Mouse (Mus musculus): Measurements from ENCODE around the gene Cog7. TPM values are rescaled to one million over a fixed set of nuclear protein-coding genes. Genes with fewer than 3 reads are reported as not detected.

Cog7 gene
- polyA plus RNA-seq, 1 experiment from 2014 or later: 13.4 TPM

- no peak for ATAC-seq
- H3K27me3 ChIP-seq (replicated peaks; ENCODE audit: insufficient read depth, low read length): no peaks in the 10 kb centered on the region
- H3K9me3 ChIP-seq (ENCODE audit: low read length): no peaks in the 10 kb centered on the region
- DNase-seq (ENCODE audit: low spot score): no peak
- no peak overlapping the region for H3K4me3 ChIP-seq (ENCODE audit: low read depth, low read length)
- no peak overlapping the region for H3K9ac ChIP-seq (replicated peaks; ENCODE audit: low read depth)
- H3K36me3 ChIP-seq (ENCODE audit: insufficient read depth, low read length): no peaks in the 10 kb centered on the region
- no peak overlapping the region for H3K4me2 ChIP-seq (replicated peaks; ENCODE audit: low read depth, low read length)
- no peaks in the 10 kb centered on the region for H3K4me1 ChIP-seq (ENCODE audit: insufficient read depth, low read depth, low read length)
- no peak overlapping the region for H3K27ac ChIP-seq (ENCODE audit: low read length)
- no peak for TF ChIP-seq CTCF (IDR thresholded peaks at IDR 0.05)
- TF ChIP-seq EP300 (IDR thresholded peaks at IDR 0.05): no peak
- whole genome bisulfite sequencing: 44% methylated on average over 6 of the region's 6 CpGs
Observed at GRCm38 (mm10) chr7:121842234-121842633, 139.3 kb downstream of the Cog7 start.

GRCm38 (mm10) chr7:121840810-121841209, 140.7 kb downstream of the Cog7 start:
- no peaks in the 10 kb centered on the region for H3K27me3 ChIP-seq (replicated peaks; ENCODE audit: insufficient read depth, low read length)
- no peak for TF ChIP-seq CTCF (IDR thresholded peaks at IDR 0.05)
- no peak for TF ChIP-seq EP300 (IDR thresholded peaks at IDR 0.05)
- no peak for DNase-seq (ENCODE audit: low spot score)
- H3K9ac ChIP-seq (replicated peaks; ENCODE audit: low read depth): no peak overlapping the region
- no peaks in the 10 kb centered on the region for H3K9me3 ChIP-seq (ENCODE audit: low read length)
- H3K27ac ChIP-seq (ENCODE audit: low read length): no peak overlapping the region
- no peak for ATAC-seq
- no peak overlapping the region for H3K4me2 ChIP-seq (replicated peaks; ENCODE audit: low read depth, low read length)
- H3K4me3 ChIP-seq (ENCODE audit: low read depth, low read length): no peak overlapping the region
- H3K4me1 ChIP-seq (ENCODE audit: insufficient read depth, low read depth, low read length): no peaks in the 10 kb centered on the region
- WGBS: 55% methylated on average over 7 of the region's 7 CpGs
- no peaks in the 10 kb centered on the region for H3K36me3 ChIP-seq (ENCODE audit: insufficient read depth, low read length)

DNA sequence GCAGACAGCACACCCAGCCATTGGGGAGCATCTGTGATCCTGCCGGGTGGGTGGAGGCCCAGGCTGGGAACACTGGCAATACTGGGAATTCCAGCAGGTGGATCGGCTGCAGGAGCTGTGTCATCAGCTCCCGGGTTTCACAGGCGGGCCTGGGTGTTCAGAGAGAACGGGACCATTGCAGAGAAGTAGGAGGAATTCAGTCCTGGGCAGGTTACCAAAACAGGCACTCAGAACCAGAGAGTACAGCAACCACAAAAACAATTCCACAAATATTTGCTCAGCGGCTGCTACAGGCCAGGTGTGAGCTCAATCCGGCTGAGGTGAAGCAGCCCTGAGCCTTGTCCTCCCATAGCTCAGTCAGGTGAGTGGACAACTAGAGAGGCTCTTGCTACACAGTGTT, 144.7 kb downstream of the Cog7 start:
- Histone ChIP-seq H3K9ac (replicated peaks; ENCODE audit: low read depth) (no peak overlapping the region), H3K9me3 (ENCODE audit: low read length) (no peaks in the 10 kb centered on the region), H3K4me2 (replicated peaks; ENCODE audit: low read depth, low read length) (no peak overlapping the region), H3K36me3 (ENCODE audit: insufficient read depth, low read length) (no peaks in the 10 kb centered on the region), H3K27me3 (replicated peaks; ENCODE audit: insufficient read depth, low read length) (no peaks in the 10 kb centered on the region), H3K4me3 (ENCODE audit: low read depth, low read length) (no peak overlapping the region), H3K4me1 (ENCODE audit: insufficient read depth, low read depth, low read length) (no peaks in the 10 kb centered on the region), H3K27ac (ENCODE audit: low read length) (peak overlapping the region; percentile 63)
- WGBS: 49% methylated on average over 7 of the region's 7 CpGs
- ATAC-seq (peak; percentile 94), DNase-seq (ENCODE audit: low spot score) (peak; percentile 94)
- TF ChIP-seq EP300 (IDR thresholded peaks at IDR 0.05) (peak; percentile 93), CTCF (IDR thresholded peaks at IDR 0.05) (no peak)

DNA sequence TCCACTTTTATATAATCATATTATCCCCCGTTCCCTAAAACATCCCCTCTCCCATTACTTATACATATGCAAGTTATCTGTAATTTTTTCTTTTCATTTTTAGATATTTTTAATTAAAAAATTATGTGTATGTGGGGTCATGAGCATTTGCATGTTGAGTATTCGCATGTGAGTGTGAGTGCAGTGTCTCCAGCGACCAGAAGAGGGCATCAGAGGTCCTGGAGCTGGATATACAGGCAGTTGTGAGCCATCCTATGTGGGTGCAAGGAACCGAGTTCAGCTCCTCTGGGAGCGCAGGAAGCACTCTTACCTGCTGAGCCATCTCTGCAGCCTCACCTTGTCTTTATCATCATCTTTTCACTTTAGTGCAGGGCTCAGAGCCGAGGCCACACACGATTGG, 146.1 kb downstream of the Cog7 start:
- no peaks in the 10 kb centered on the region for H3K27me3 ChIP-seq (replicated peaks; ENCODE audit: insufficient read depth, low read length)
- H3K9ac ChIP-seq (replicated peaks; ENCODE audit: low read depth): no peak overlapping the region
- H3K4me1 ChIP-seq (ENCODE audit: insufficient read depth, low read depth, low read length): no peaks in the 10 kb centered on the region
- no peak overlapping the region for H3K4me3 ChIP-seq (ENCODE audit: low read depth, low read length)
- H3K36me3 ChIP-seq (ENCODE audit: insufficient read depth, low read length): no peaks in the 10 kb centered on the region
- H3K4me2 ChIP-seq (replicated peaks; ENCODE audit: low read depth, low read length): no peak overlapping the region
- no peak overlapping the region for H3K27ac ChIP-seq (ENCODE audit: low read length)
- H3K9me3 ChIP-seq (ENCODE audit: low read length): no peaks in the 10 kb centered on the region
- ATAC-seq (no peak), DNase-seq (ENCODE audit: low spot score) (no peak)
- TF ChIP-seq EP300 (IDR thresholded peaks at IDR 0.05) (no peak), CTCF (IDR thresholded peaks at IDR 0.05) (peak; percentile 46)
- 87% methylated on average over 7 of the region's 7 CpGs for WGBS

Other genes with a start within 250 kb of the Cog7 start
- 120 and 139 TPM in 2 replicates for gene Scnn1g, start 247.2 kb downstream of the Cog7 start, polyA plus RNA-seq (2015; fragmentation: Nextera tagmentation; extraction: Ambion mirVana)
- gene Scnn1b, start 116.7 kb downstream of the Cog7 start, polyA plus RNA-seq (2015; fragmentation: Nextera tagmentation; extraction: Ambion mirVana): 76.3 and 79.1 TPM in 2 replicates
- 22.3 and 28.3 TPM in 2 replicates for gene Gga2, start 39.5 kb upstream of the Cog7 start, polyA plus RNA-seq (2015; fragmentation: Nextera tagmentation; extraction: Ambion mirVana)
- 19.0 and 23.4 TPM in 2 replicates for gene Ubfd1, start 85.5 kb upstream of the Cog7 start, polyA plus RNA-seq (2015; fragmentation: Nextera tagmentation; extraction: Ambion mirVana)
- 5.2 and 6.0 TPM in 2 replicates for gene Ears2, start 85.6 kb upstream of the Cog7 start, polyA plus RNA-seq (2015; fragmentation: Nextera tagmentation; extraction: Ambion mirVana)
- gene Ndufab1, start 120.2 kb upstream of the Cog7 start, polyA plus RNA-seq (2015; fragmentation: Nextera tagmentation; extraction: Ambion mirVana): 344 and 362 TPM in 2 replicates
- 2.6 and 2.9 TPM in 2 replicates for gene Palb2, start 151.3 kb upstream of the Cog7 start, polyA plus RNA-seq (2015; fragmentation: Nextera tagmentation; extraction: Ambion mirVana)
- gene Dctn5, start 151.3 kb upstream of the Cog7 start, polyA plus RNA-seq (2015; fragmentation: Nextera tagmentation; extraction: Ambion mirVana): 72.9 and 79.2 TPM in 2 replicates
- 4.6 and 6.5 TPM in 2 replicates for gene Plk1, start 177.7 kb upstream of the Cog7 start, polyA plus RNA-seq (2015; fragmentation: Nextera tagmentation; extraction: Ambion mirVana)
- 0.21 TPM in 2 replicates for gene Ern2, start 204.5 kb upstream of the Cog7 start, polyA plus RNA-seq (2015; fragmentation: Nextera tagmentation; extraction: Ambion mirVana)
- gene Chp2, start 237.8 kb upstream of the Cog7 start, polyA plus RNA-seq (2015; fragmentation: Nextera tagmentation; extraction: Ambion mirVana): 2.0 TPM in 2 replicates